Mouse (Mus musculus) ES-E14 (cell line): ENCODE data around the gene Osbpl2. TPM values are rescaled to one million over a fixed set of nuclear protein-coding genes. Genes with fewer than 3 reads are reported as not detected.
A peak's percentile ranks its signal among the peaks of the same experiment; 100 is the strongest.

Experiments used
- DNase-seq: peaks from one replicate; pipeline ENCODE4 v3.0.0-alpha.2; 2013; ENCODE audit warnings: low read depth, low spot score
- H3K27ac ChIP-seq: 2 replicates; pipeline ENCODE4 v1.5.1; 2012; ENCODE audit warnings: low read depth, mild to moderate bottlenecking, low read length, moderate library complexity, mixed read lengths; ENCODE audit not compliant: poor library complexity, insufficient read depth, severe bottlenecking
- H3K36me3 ChIP-seq: 2 replicates; pipeline ENCODE4 v1.6.1; 2012; ENCODE audit warnings: mild to moderate bottlenecking, low read length, moderate library complexity, mixed read lengths; ENCODE audit not compliant: control insufficient read depth, poor library complexity, insufficient read depth, severe bottlenecking
- H3K4me1 ChIP-seq, 2 experiments: fragments of 150-350 bp in 1 of 2; sonication (generic) in 1 of 2; 2 replicates each; pipeline ENCODE4 v1.6.1; 2012; ENCODE audit warnings: low read length in 2 of 2, mild to moderate bottlenecking in 1 of 2, mixed read lengths in 1 of 2; ENCODE audit not compliant: control insufficient read depth in 2 of 2, insufficient read depth in 2 of 2, poor library complexity in 1 of 2
- H3K4me3 ChIP-seq, 2 experiments: fragments of 150-350 bp in 1 of 2; sonication (generic) in 1 of 2; 2 replicates each; pipeline ENCODE4 v1.5.1; 2012; ENCODE audit warnings: low read length in 2 of 2, low read depth in 1 of 2, mild to moderate bottlenecking in 1 of 2, mixed read lengths in 1 of 2; ENCODE audit not compliant: insufficient read depth in 1 of 2, poor library complexity in 1 of 2, severe bottlenecking in 1 of 2
- H3K9ac ChIP-seq: 2 replicates; pipeline ENCODE4 v1.6.1; 2012; ENCODE audit warnings: low read depth, mild to moderate bottlenecking, low read length, mixed read lengths; ENCODE audit not compliant: poor library complexity, insufficient read depth, severe bottlenecking
- H3K9me3 ChIP-seq: fragments of 150-350 bp; sonication (generic); 2 replicates; pipeline ENCODE4 v1.6.1; 2012; ENCODE audit warnings: low read depth, mild to moderate bottlenecking, low read length; ENCODE audit not compliant: control insufficient read depth, insufficient read depth
- CHD2 ChIP-seq: IDR thresholded peaks from 2 replicates; pipeline ENCODE4 v1.6.1; 2014; ENCODE audit warnings: mild to moderate bottlenecking, low read depth, low read length, inconsistent platforms
- HCFC1 ChIP-seq: IDR thresholded peaks from 2 replicates; pipeline ENCODE4 v1.6.1; 2012; ENCODE audit warnings: low read length, inconsistent platforms, borderline replicate concordance; ENCODE audit not compliant: insufficient read depth
- MAFK ChIP-seq: IDR thresholded peaks from 2 replicates; pipeline ENCODE4 v1.6.1; 2014; ENCODE audit warnings: mild to moderate bottlenecking, low read depth, low read length, inconsistent platforms; ENCODE audit not compliant: insufficient read depth
- ZC3H11A ChIP-seq: IDR thresholded peaks from 2 replicates; pipeline ENCODE4 v1.6.1; 2012; ENCODE audit warnings: low read depth, mild to moderate bottlenecking, inconsistent platforms, low read length, borderline replicate concordance
- ZNF384 ChIP-seq: IDR thresholded peaks from 2 replicates; pipeline ENCODE4 v1.6.1; 2012; ENCODE audit warnings: low read depth, low read length, inconsistent platforms
- in situ Hi-C, 2 experiments: fragments of 600-800 bp; cut with MboI; formaldehyde crosslinking; loops; one replicate each; pipeline ENCODE4 v1.15.1; 2025; ENCODE audit warnings: low sequenced_read_pairs in 2 of 2, inconsistent platforms in 1 of 2; ENCODE audit not compliant: unreplicated experiment in 2 of 2
- total RNA-seq: library from RNA; depleted of rRNA; stranded (reverse); fragments of 300-350 nt; gene quantifications from 2 replicates; pipeline ENCODE4 v1.2.3, GENCODE M21; 2012

Gene Osbpl2
- total RNA-seq, 1 experiment, result 12.3 TPM

DNA sequence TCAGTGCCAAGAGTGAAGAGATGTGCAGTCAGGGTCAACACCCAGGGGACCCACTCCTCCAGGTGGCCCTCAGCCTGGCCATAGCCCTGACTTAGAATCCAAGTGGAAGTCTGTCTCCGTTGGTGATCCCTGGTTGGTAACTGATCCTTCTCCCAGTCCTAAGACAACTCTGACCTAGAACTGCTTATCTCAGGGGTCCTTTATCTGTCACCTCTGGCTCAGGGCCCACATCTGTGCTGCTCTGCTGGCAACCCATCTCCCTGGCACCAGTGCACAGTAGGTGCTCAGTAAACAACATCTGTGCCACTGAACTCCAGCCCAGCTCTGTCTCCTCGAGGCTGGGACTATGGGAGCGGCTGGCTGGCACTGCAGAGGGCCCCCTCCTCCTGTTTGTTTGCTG, 21.5 kb upstream of the Osbpl2 start:
- in situ Hi-C loops, result no loop called here

DNA sequence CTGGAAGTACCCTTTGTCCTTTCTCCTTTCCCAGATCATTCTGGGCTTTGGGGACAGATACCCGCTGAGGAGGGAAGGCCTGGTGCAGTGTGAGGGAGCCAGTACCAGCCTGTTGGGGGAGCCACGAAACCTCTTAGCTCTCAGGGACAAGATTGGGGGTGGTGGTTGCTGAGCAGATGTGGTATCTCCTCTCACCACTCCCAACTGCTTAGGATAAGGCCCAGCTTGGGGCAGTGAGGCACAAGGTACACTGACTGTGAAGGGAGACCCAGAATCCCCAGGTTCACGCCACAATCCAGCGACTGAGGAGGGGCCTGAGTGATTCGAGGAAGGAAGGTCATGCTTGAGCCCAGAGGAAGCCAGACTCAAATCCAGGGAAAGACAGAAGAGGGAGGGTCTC, 20.9 kb upstream of the Osbpl2 start:
- no peak overlapping the region for H3K4me3 ChIP-seq
- no peak overlapping the region for H3K9ac ChIP-seq
- peaks cover 2 to 25% of the 10 kb centered on the region in 2 experiments; a peak in 2 of 4 replicates for H3K4me1 ChIP-seq
- no peak for DNase-seq
- TF ChIP-seq CHD2, result no peak
- TF ChIP-seq HCFC1, result no peak
- TF ChIP-seq ZC3H11A, result no peak
- TF ChIP-seq MAFK, result no peak
- no peak for TF ChIP-seq ZNF384
- in situ Hi-C loops, result no loop called here
- no peaks in the 10 kb centered on the region for H3K36me3 ChIP-seq
- H3K9me3 ChIP-seq, result no peaks in the 10 kb centered on the region
- no peak overlapping the region for H3K27ac ChIP-seq

More for the DNA sequence above, 21.5 kb upstream of the Osbpl2 start:
- Histone ChIP-seq H3K27ac (no peak overlapping the region), H3K4me1 (peaks cover 2 to 25% of the 10 kb centered on the region in 2 experiments; a peak in 2 of 4 replicates), H3K4me3 (no peak overlapping the region), H3K9me3 (no peaks in the 10 kb centered on the region), H3K9ac (no peak overlapping the region), H3K36me3 (no peaks in the 10 kb centered on the region)
- DNase-seq, result no peak
- TF ChIP-seq ZNF384 (no peak), CHD2 (no peak), ZC3H11A (no peak), HCFC1 (no peak), MAFK (no peak)

DNA sequence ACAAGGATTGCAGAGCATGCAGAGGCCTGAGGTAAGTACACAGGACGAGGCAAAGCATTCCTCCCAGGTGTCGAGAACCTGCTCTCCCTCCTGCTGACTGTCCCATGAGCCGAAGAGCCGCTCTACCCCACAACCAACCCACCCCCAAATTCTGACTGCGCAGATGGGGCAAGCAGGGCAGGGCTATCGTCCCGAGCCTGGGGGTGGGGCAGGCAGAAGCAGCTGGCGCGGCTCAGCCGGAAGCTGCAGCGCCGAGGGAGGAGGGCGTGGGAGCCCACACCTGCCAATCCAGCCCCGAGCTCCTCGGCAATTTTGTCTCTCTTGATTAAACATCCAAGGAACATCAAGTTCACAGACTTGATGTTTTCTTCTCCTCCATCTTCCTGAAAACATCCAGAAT, 19.6 kb upstream of the Osbpl2 start:
- H3K36me3 ChIP-seq, result no peaks in the 10 kb centered on the region
- TF ChIP-seq ZNF384 (no peak), MAFK (no peak), CHD2 (no peak), HCFC1 (no peak), ZC3H11A (no peak)
- H3K9me3 ChIP-seq, result no peaks in the 10 kb centered on the region
- H3K4me1 ChIP-seq, result peaks cover 2 to 25% of the 10 kb centered on the region in 2 experiments; a peak in 2 of 4 replicates
- H3K4me3 ChIP-seq, result peak overlapping the region in 1 of 2 experiments; percentile 2; a peak in 1 of 4 replicates
- no peak overlapping the region for H3K27ac ChIP-seq
- no peak for DNase-seq
- H3K9ac ChIP-seq, result no peak overlapping the region
- in situ Hi-C loops, result no loop called here

DNA sequence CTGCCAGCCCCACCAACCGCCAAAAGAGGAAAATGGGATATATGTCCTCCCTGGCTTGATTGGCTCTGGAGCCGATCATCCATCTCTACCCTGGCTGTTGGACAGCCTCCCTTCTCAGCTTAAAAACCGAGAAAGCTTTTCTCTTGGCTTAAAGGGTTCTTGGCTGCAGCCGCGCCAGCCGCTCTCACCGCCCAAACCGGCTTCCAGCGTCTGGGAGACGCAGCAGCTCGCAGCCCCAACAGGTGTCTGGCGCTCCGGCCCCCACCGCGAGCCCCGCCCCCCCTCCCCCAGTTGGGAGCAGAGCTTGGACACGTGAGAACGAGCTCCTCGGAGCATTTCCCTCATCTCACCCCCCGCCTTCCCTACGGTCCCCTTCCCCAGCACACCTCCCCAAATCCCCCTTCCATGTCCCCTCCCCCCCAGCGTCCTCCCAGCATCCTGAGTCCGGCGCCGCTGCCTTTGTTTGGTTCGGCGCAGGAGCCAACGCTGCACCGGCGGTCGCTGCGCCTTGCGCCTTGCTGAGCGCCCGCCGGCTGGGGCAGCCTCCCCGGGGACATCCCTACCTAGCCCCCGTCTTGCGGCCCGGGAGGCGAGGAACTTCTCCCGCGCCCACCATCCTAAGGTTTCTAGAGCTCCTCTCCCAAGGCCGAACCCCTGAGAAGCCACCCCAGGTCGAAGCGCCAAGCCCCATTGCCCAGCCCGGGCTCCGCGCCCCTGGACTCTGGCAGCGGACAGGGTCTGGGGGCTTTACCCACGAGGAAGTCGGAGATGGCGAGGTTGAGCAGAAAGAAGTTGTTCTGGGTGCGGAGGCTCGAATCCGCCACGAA, 15.7 kb upstream of the Osbpl2 start:
- Histone ChIP-seq H3K36me3 (no peaks in the 10 kb centered on the region), H3K27ac (no peak overlapping the region), H3K4me1 (peaks cover 4 to 29% of the 10 kb centered on the region in 2 experiments; a peak in 2 of 4 replicates), H3K9me3 (no peaks in the 10 kb centered on the region), H3K9ac (peak overlapping the region; percentile 45), H3K4me3 (peak overlapping the region; percentile 70 to 81)
- TF ChIP-seq ZNF384 (no peak), CHD2 (no peak), ZC3H11A (no peak)
- no peak for DNase-seq
- in situ Hi-C loops, result no loop called here
